Mouse (Mus musculus): ENCODE data around the gene Gm5565. TPM values are rescaled to one million over a fixed set of nuclear protein-coding genes. Genes with fewer than 3 reads are reported as not detected.
"Not testable (repeated sequence)": the region's sequence is repeated elsewhere in the genome, so short reads cannot be mapped to it uniquely, and the experiment has no call there.

The Gm5565 gene
- polyA plus RNA-seq (2015; fragmentation: Nextera tagmentation; extraction: Ambion mirVana) = not detected in 2 replicates

DNA sequence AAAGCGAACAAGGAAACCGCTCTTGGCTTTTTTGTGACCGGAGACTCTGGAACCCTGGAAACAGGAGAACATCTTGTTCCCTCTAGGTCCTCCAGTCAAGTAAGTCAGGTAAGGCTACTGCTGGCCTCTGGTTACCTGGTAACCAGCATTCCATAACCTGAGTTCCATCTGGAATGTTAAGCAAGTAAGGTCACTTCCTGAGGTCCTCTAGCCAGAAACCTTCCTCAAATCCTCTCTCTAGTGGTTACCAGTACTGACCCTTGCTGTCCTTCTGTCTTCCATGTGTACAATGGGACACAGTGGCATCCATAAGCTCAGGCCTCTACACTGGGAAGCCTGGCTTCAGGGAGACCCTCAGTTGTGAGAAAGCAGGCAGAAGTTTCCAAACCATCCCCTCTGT lies at the start of gene Gm5565:
Gm5565 (minus strand) TSS at position 101 of the 400 bp plus-strand sequence.
- 93% methylated on average over 3 of the region's 3 CpGs for WGBS
- ATAC-seq (ENCODE audit: insufficient read depth, low FRiP score) = not testable (repeated sequence)

DNA sequence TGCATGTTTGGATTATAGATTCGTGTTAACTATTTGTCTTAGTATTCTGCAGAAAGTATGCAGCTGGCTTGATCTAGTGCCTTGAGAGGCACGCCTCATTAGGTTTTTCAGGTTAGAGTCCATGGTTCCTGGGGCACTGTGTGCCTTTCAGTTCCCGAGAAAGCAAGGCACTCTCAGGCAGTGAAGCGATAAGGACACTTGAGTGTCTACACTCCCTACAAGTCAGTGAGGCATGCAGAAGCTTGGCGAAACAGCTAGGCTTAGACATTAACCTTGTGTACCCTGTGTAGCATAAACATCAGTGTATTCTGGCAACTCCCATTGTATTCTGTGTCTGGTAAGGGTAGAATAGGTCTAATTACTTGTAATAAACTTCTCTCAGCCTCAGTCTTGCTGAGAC lies 45.2 kb upstream of the Gm5565 start:
- Histone ChIP-seq H3K36me3 (ENCODE audit: control insufficient read depth, insufficient read depth, low read length) (peaks cover 45% of the 10 kb centered on the region), H3K27ac (ENCODE audit: low read length) (no peak overlapping the region), H3K9ac (ENCODE audit: low read length) (no peak overlapping the region), H3K27me3 (ENCODE audit: control insufficient read depth, insufficient read depth, low read length) (no peaks in the 10 kb centered on the region), H3K9me3 (replicated peaks; ENCODE audit: control insufficient read depth, low read length) (no peaks in the 10 kb centered on the region), H3K4me1 (ENCODE audit: control insufficient read depth, insufficient read depth, low read length) (no peaks in the 10 kb centered on the region), H3K4me3 (replicated peaks; ENCODE audit: low read length) (no peak overlapping the region), H3K4me2 (ENCODE audit: low read depth, low read length) (no peak overlapping the region)
- 92% methylated on average over 5 of the region's 5 CpGs for WGBS
- no peak for ATAC-seq (ENCODE audit: insufficient read depth, low FRiP score)

More for the DNA sequence above, at the start of gene Gm5565:
- not testable (repeated sequence) for H3K27me3 ChIP-seq (ENCODE audit: control insufficient read depth, insufficient read depth, low read length); H3K4me1 ChIP-seq (ENCODE audit: control insufficient read depth, insufficient read depth, low read length); H3K27ac ChIP-seq (ENCODE audit: low read length); H3K9me3 ChIP-seq (replicated peaks; ENCODE audit: control insufficient read depth, low read length); H3K4me3 ChIP-seq (replicated peaks; ENCODE audit: low read length); H3K36me3 ChIP-seq (ENCODE audit: control insufficient read depth, insufficient read depth, low read length); H3K4me2 ChIP-seq (ENCODE audit: low read depth, low read length); H3K9ac ChIP-seq (ENCODE audit: low read length)

DNA sequence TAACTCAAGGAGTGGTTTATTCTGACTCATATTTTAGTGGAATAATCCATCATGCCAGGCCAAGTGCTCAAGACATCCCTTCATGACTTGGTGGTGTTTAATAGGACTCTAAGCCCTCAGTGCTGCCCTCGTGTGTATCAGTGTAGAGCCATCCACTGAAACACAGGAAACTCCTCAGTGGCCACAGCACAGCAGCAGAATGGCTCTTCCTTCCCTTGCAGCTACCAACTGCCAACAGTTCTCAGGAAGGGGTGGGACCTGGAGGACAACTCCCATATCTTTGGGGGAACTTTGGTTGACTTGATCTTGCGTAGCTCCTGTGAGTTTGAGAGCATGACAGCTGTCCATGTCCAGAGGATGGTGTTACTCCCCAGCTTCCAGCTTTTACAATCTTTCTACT lies 43.6 kb upstream of the Gm5565 start:
- 77% methylated on average over 2 of the region's 2 CpGs for WGBS
- Histone ChIP-seq H3K27ac (ENCODE audit: low read length) (no peak overlapping the region), H3K9me3 (replicated peaks; ENCODE audit: control insufficient read depth, low read length) (no peaks in the 10 kb centered on the region), H3K36me3 (ENCODE audit: control insufficient read depth, insufficient read depth, low read length) (peaks cover 36% of the 10 kb centered on the region), H3K4me1 (ENCODE audit: control insufficient read depth, insufficient read depth, low read length) (no peaks in the 10 kb centered on the region), H3K4me2 (ENCODE audit: low read depth, low read length) (no peak overlapping the region), H3K9ac (ENCODE audit: low read length) (no peak overlapping the region), H3K4me3 (replicated peaks; ENCODE audit: low read length) (no peak overlapping the region), H3K27me3 (ENCODE audit: control insufficient read depth, insufficient read depth, low read length) (no peaks in the 10 kb centered on the region)
- no peak for ATAC-seq (ENCODE audit: insufficient read depth, low FRiP score)

DNA sequence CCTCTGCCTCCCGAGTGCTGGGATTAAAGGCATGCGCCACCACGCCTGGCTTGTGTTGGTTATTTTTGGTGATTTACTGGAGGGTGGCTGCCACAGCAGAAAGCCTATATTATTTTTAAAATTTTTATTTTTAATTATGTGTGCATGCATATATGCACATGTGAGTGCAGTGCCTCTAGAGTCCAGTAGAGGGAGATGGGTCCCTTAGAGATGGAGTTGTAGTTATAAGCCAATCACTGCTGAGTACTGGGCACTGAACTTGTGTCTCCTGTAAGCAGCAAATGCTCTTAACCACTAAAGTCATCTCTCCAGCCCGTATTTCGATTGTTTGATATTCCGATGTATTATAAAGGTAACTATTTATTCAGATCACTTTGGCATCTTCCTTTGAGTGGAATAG lies 40.2 kb upstream of the Gm5565 start:
- H3K4me2 ChIP-seq (ENCODE audit: low read depth, low read length) = no peak overlapping the region
- H3K4me1 ChIP-seq (ENCODE audit: control insufficient read depth, insufficient read depth, low read length) = no peaks in the 10 kb centered on the region
- H3K9me3 ChIP-seq (replicated peaks; ENCODE audit: control insufficient read depth, low read length) = no peaks in the 10 kb centered on the region
- no peak for ATAC-seq (ENCODE audit: insufficient read depth, low FRiP score)
- H3K27me3 ChIP-seq (ENCODE audit: control insufficient read depth, insufficient read depth, low read length) = no peaks in the 10 kb centered on the region
- H3K9ac ChIP-seq (ENCODE audit: low read length) = no peak overlapping the region
- no peak overlapping the region for H3K4me3 ChIP-seq (replicated peaks; ENCODE audit: low read length)
- no peak overlapping the region for H3K27ac ChIP-seq (ENCODE audit: low read length)
- peaks cover 17% of the 10 kb centered on the region for H3K36me3 ChIP-seq (ENCODE audit: control insufficient read depth, insufficient read depth, low read length)
- WGBS = 98% methylated on average over 6 of the region's 6 CpGs

DNA sequence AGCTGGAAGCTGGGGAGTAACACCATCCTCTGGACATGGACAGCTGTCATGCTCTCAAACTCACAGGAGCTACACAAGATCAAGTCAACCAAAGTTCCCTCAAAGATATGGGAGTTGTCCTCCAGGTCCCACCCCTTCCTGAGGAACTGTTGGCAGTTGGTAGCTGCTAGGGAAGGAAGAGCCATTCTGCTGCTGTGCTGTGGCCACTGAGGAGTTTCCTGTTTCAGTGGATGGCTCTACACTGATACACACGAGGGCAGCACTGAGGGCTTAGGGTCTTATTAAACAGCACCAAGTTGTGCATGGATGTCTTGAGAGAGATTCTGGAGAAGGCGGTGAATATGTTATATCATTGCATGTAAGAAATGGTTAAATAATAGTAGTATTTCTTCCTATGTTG lies 39.2 kb upstream of the Gm5565 start:
- no peak overlapping the region for H3K4me3 ChIP-seq (replicated peaks; ENCODE audit: low read length)
- H3K4me1 ChIP-seq (ENCODE audit: control insufficient read depth, insufficient read depth, low read length) = no peaks in the 10 kb centered on the region
- no peak overlapping the region for H3K4me2 ChIP-seq (ENCODE audit: low read depth, low read length)
- H3K9me3 ChIP-seq (replicated peaks; ENCODE audit: control insufficient read depth, low read length) = no peaks in the 10 kb centered on the region
- no peak overlapping the region for H3K27ac ChIP-seq (ENCODE audit: low read length)
- no peak for ATAC-seq (ENCODE audit: insufficient read depth, low FRiP score)
- peaks cover 15% of the 10 kb centered on the region for H3K36me3 ChIP-seq (ENCODE audit: control insufficient read depth, insufficient read depth, low read length)
- WGBS = 79% methylated on average over 2 of the region's 2 CpGs
- no peak overlapping the region for H3K9ac ChIP-seq (ENCODE audit: low read length)
- no peaks in the 10 kb centered on the region for H3K27me3 ChIP-seq (ENCODE audit: control insufficient read depth, insufficient read depth, low read length)

DNA sequence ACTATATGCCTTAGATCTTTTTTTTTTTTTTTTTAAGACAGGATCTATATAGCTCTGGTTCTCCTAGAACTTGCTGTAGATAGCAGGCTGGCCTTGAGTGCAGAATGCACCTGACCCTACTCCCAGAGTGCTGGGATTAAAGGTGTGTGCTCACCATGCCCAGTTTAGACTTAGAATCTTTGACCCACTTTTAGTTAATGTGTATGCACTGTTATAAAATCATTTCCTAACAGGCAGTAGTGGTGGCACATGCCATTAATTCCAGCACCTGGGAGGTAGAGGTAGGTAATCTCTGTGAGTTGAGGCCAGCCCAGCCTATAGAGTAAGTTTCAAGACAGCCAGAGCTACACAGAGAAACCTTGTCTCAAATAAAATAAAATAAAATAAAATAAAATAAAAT lies 38.7 kb upstream of the Gm5565 start:
- Histone ChIP-seq H3K4me2 (ENCODE audit: low read depth, low read length) (no peak overlapping the region), H3K36me3 (ENCODE audit: control insufficient read depth, insufficient read depth, low read length) (peaks cover 10% of the 10 kb centered on the region), H3K4me3 (replicated peaks; ENCODE audit: low read length) (no peak overlapping the region), H3K9me3 (replicated peaks; ENCODE audit: control insufficient read depth, low read length) (no peaks in the 10 kb centered on the region), H3K27ac (ENCODE audit: low read length) (no peak overlapping the region), H3K9ac (ENCODE audit: low read length) (no peak overlapping the region), H3K4me1 (ENCODE audit: control insufficient read depth, insufficient read depth, low read length) (no peaks in the 10 kb centered on the region), H3K27me3 (ENCODE audit: control insufficient read depth, insufficient read depth, low read length) (no peaks in the 10 kb centered on the region)
- no peak for ATAC-seq (ENCODE audit: insufficient read depth, low FRiP score)

DNA sequence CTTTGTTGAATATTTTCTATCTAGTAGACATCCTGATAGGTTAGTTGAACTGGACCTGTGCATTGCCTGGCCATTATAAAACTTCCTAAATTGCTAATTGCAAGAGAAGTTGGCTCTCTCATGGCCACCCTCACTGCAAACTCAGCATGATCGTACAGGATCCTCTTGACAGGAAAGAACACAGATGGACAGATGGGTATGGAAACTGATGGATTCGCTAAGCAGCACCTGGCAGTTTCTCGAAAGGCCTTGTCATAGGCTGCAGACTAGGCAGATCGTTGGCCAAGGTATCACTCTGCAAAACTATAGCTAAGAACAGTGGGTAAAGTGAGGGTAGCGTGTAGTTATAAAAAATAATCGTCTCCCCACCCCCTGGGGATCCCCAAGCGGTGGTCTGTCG lies 33.0 kb upstream of the Gm5565 start:
- 78% methylated on average over 8 of the region's 8 CpGs for WGBS
- Histone ChIP-seq H3K27me3 (ENCODE audit: control insufficient read depth, insufficient read depth, low read length) (no peaks in the 10 kb centered on the region), H3K9ac (ENCODE audit: low read length) (no peak overlapping the region), H3K27ac (ENCODE audit: low read length) (no peak overlapping the region), H3K4me3 (replicated peaks; ENCODE audit: low read length) (no peak overlapping the region), H3K9me3 (replicated peaks; ENCODE audit: control insufficient read depth, low read length) (no peaks in the 10 kb centered on the region), H3K4me1 (ENCODE audit: control insufficient read depth, insufficient read depth, low read length) (no peaks in the 10 kb centered on the region), H3K4me2 (ENCODE audit: low read depth, low read length) (no peak overlapping the region), H3K36me3 (ENCODE audit: control insufficient read depth, insufficient read depth, low read length) (no peaks in the 10 kb centered on the region)
- no peak for ATAC-seq (ENCODE audit: insufficient read depth, low FRiP score)

DNA sequence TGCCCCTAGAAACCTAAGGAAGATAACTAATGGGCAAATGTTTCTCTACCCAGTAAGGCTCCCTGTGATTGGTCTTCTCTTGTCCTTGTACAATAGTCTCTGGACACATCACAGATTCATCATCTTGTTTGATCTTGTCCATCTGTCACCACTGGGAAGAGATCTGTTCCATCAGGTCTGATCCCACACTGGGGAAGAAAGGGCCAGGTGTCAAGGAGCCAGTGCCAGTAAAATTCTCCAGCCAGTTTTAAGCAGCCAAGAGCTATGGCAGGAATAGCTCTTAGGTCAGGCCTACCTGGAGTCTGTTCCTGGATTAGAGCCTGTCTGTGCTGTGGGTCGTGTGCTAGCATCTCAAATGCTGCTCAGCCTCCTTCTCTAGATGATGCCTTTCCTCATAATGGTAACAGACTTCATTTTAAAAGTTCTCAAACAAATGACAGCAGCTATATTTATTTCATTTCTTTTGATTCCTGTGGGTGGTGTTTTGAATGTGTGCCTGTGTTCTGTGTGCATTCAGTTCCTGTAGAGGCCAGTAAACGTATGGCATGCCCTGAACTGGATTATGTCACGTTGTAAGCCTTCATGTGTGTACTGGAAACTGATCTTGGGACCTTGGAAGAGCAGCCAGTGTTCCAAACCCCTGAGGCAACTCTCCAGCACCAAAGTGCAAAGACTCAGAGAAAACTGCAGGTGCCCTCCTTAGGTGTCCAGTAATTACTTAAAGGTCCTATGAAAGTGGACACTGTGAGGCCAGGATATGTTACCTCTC lies 30.3 kb upstream of the Gm5565 start:
- no peak for ATAC-seq (ENCODE audit: insufficient read depth, low FRiP score)
- no peak overlapping the region for H3K9ac ChIP-seq (ENCODE audit: low read length)

DNA sequence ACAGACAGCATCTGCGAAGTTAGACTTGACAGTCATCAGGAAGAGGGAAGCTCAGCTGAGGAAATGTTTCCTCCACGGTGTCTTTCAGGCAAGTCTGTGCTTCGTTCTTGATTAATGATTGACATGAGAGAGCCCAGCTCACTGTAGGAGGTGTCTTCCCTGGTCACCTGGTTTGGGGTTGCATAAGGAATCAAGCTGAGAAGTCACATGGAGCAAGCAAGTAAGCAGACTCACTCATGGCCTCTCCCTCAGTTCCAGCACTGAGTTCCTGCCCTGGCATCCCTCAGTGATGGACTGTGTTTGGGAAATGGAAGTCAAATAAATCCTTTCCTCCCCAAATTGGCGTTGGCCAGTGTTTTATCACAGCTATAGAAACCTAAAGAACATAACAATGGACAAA lies 29.8 kb upstream of the Gm5565 start:
- ATAC-seq (ENCODE audit: insufficient read depth, low FRiP score) = no peak
- Histone ChIP-seq H3K4me2 (ENCODE audit: low read depth, low read length) (no peak overlapping the region), H3K36me3 (ENCODE audit: control insufficient read depth, insufficient read depth, low read length) (no peaks in the 10 kb centered on the region), H3K4me1 (ENCODE audit: control insufficient read depth, insufficient read depth, low read length) (no peaks in the 10 kb centered on the region), H3K27ac (ENCODE audit: low read length) (no peak overlapping the region), H3K9ac (ENCODE audit: low read length) (no peak overlapping the region), H3K9me3 (replicated peaks; ENCODE audit: control insufficient read depth, low read length) (no peaks in the 10 kb centered on the region), H3K4me3 (replicated peaks; ENCODE audit: low read length) (no peak overlapping the region), H3K27me3 (ENCODE audit: control insufficient read depth, insufficient read depth, low read length) (no peaks in the 10 kb centered on the region)
- WGBS = 51% methylated on average over 4 of the region's 4 CpGs

More for the DNA sequence above, 30.3 kb upstream of the Gm5565 start:
- Histone ChIP-seq H3K4me1 (ENCODE audit: control insufficient read depth, insufficient read depth, low read length) (no peaks in the 10 kb centered on the region), H3K36me3 (ENCODE audit: control insufficient read depth, insufficient read depth, low read length) (no peaks in the 10 kb centered on the region), H3K27ac (ENCODE audit: low read length) (no peak overlapping the region), H3K9me3 (replicated peaks; ENCODE audit: control insufficient read depth, low read length) (no peaks in the 10 kb centered on the region), H3K27me3 (ENCODE audit: control insufficient read depth, insufficient read depth, low read length) (no peaks in the 10 kb centered on the region), H3K4me2 (ENCODE audit: low read depth, low read length) (no peak overlapping the region), H3K4me3 (replicated peaks; ENCODE audit: low read length) (no peak overlapping the region)
- WGBS = 56% methylated on average over 3 of the region's 3 CpGs

All from stomach, embryonic 16.5 days (tissue).